Mouse (Mus musculus) neural tube, embryonic 10.5 days (tissue): ENCODE measurements around the gene Cep97.
"Not testable (repeated sequence)": the region's sequence is repeated elsewhere in the genome, so short reads cannot be mapped to it uniquely, and the experiment has no call there.

ENCODE experiments used
- DNase-seq: peaks from one replicate; pipeline ENCODE4 v3.0.0-alpha.2; 2017; ENCODE audit warnings: low spot score; ENCODE audit errors: extremely low spot score

The Cep97 gene

GRCm38 (mm10) chr16:55934453-55935037, at the start of gene Cep97:
Gene Cep97, minus strand, starts transcription at chr16:55934855.
- peak; percentile 89 for DNase-seq

DNA sequence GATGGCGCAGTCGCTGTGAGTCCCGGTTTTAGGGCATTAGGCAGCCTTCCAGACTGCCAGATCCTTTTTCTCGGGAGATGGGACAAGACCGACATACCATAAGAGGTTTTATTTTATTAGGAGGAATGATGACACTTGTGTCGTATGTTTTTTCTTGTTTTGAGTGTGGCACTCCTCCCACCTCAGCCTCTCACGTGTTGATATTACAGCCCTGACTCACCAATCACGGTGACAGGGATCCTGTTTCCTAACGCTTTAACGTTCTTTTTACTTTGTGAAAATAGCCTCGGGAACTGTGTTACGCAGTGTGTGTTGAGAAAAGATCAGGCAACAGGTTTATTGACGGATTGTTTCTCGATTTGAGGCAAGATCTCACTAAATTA, 40.2 kb upstream of the Cep97 start:
- no peak for DNase-seq

DNA sequence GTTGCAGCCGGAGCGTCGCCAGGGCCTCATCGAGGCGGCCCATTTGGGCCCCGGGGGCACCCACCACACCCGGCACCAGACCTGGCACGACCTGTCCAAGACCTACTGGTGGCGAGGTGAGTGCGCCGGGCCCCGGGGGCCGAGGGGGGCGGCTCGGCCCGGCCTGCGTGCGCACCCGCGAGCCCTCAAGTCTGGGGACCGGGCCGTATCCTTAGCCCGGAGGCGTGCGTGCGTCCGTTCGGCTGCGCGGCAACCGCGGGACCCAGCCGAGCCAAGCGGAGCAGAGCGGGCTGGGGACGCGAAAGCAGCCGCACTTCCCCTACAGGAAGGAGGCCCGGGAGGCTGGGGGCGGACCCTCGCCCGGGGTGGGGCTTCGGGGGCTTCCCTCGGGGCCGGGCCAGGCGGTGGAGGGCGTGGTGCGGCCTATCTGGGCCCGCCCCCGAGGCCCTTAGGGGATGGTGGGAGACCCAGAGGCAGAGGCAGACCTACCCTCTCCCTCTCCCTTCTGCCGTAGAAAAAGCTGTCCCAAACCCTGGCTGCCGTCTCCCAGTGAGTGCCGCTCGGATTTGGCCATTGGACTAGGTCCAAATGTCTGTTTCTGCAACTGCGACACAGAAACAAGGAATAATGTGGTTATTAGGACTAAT, 39.7 kb upstream of the Cep97 start:
- peak; percentile 87 for DNase-seq

DNA sequence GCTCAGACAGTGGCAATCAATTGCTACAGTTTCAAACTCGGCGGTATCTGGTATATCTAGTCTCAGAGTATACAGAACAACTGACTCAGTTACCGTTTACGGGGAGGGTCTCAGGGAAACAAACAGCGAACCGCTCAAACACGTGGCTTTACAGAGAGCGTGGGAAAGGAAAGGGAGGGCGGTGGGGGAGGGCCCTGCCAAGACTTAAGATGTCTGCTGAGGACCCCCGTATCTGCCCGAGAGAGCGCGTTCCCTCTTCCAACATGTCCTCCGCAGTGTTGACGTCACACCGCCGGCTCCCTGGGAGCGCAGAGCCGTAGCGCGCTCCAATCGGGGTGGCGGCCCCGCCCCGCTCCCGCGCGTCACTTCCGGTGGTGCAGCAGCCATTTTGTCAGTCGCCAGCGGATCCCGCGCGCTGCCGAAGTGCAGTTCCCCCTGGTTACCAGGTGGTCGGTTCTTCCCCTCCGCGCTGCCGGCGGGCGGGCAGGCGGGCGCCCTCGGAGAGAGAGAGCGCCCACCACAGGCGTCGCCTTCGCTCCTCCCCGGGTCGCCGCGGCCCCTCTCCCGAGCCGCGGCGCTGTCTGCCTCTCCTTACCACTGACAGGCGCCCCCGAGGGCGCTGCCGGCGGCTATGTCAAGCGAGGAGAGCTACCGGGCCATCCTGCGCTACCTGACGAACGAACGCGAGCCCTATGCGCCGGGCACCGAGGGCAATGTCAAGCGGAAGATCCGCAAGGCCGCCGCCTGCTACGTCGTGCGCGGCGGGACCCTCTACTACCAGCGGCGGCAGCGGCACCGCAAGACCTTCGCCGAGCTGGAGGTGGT, 39.0 kb upstream of the Cep97 start, which contains the start of gene Zbtb11:
TSS of gene Zbtb11 (plus strand) at position 453 of the 825 bp plus-strand sequence.
- DNase-seq, result peak; percentile 99

GRCm38 (mm10) chr16:55972626-55973201, 38.1 kb upstream of the Cep97 start:
- DNase-seq, result no peak

DNA sequence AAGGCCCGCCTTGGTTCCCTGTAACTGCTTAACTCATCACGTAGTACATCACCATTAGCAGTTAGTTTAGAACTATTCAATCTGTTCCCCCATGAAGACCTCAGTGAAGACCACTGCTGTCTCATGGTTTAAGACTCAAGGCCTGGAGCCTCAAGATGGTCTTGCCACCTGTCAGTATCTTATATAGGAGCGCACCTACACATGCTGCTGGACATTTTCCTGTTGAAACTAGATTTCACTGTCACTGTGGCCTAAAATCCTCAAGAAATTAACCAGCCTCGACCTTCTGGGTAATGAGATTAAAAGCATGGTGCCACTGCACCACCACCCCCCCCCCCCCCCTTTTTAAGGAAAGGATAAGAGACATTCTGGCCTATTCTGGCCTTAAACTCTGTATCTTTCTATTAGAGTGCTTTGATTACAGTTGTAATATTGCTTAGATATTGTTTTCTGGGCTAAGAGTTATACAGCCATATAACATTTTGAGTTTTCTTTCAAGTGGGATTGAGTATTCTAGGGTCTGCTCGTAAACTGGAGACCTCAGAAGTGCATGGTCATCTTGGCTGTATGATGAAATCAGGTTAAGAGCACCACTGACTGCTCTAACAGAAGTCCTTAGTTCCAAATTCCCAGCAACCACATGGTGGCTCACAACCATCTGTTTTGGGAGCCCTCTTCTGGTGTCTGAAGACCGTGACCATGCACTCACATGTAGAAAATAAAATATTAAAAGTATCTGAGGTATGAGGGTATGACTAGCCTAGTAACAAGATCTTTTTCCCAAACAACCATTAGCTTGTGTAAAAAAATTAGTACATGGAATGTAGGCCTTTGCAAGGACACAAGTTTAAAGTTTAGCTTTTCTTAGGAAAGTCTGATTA, 37.3 kb upstream of the Cep97 start:
- DNase-seq, result no peak

GRCm38 (mm10) chr16:55970416-55970815, 35.8 kb upstream of the Cep97 start:
- no peak for DNase-seq

DNA sequence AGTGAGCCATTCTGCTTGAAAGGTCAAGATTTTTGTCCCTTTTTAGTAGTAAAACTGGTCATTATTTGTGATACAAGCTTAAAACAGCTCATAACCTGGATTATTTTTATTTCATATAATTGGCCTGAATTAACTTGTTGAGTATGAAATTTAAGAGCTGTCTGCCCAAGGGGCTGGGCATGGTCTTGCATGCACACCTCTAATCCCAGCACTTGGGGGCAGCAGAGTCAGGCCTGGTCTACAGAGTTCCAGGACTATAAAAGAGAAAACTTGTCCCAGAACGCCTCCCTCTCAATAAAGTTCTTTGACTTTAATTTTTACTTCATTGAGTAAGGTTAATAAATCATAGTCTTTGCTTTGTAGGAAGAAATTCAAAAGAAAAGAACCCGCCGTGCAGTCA, 34.5 kb upstream of the Cep97 start:
- DNase-seq, result no peak

DNA sequence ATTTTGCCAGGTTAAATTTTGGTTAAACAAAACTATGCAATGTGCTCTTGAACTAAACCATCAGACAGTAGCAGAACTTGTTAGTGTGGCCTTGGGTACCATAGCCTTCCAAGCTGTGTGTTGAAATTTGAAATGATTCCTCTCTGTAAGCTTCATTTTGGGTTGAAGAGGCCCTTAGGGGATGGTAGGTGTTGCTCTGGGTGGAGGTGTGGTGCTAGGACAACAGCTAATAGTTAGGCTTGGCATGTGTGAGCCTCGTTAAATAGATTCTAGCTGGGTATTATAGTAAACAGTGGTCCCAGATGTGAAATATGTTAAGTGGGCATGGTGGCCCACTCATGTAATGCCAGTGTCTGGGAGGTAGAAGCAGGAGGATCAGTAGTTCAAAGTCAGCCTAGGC, 32.6 kb upstream of the Cep97 start:
- no peak for DNase-seq

DNA sequence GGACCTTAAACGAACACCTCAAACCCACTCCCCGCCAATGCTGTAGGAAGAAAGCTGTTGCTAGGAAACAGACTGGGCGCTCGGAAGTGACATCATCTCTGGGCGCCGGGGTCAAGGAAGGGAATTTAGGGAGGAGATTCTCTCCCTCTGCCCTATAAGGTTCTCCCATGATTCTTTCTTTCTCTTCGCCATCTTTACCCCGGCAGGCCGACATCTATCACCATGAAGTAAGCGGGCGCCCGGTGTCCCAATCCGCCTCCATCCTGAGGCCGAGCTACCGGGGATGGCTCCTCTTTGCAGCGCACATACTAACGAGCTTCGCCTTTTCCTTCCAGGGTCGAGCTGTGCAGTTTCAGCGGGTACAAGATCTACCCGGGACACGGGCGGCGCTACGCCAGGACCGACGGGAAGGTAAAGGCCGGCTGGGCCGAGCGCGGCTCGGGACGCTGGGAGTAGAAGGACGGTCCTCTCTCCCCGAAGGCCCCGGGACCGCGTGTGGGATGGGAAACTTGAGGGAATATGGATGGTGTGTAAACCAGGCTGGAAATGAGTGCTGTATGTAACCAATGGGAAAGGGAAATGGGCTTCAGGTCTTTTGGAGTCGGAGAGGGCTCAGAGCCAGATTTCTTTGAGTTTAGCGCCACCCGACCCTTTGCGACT, 31.7 kb upstream of the Cep97 start, which contains the start of gene Rpl24:
TSS of gene Rpl24 (plus strand) at position 64 of the 660 bp plus-strand sequence.
- peak; percentile 96 for DNase-seq

DNA sequence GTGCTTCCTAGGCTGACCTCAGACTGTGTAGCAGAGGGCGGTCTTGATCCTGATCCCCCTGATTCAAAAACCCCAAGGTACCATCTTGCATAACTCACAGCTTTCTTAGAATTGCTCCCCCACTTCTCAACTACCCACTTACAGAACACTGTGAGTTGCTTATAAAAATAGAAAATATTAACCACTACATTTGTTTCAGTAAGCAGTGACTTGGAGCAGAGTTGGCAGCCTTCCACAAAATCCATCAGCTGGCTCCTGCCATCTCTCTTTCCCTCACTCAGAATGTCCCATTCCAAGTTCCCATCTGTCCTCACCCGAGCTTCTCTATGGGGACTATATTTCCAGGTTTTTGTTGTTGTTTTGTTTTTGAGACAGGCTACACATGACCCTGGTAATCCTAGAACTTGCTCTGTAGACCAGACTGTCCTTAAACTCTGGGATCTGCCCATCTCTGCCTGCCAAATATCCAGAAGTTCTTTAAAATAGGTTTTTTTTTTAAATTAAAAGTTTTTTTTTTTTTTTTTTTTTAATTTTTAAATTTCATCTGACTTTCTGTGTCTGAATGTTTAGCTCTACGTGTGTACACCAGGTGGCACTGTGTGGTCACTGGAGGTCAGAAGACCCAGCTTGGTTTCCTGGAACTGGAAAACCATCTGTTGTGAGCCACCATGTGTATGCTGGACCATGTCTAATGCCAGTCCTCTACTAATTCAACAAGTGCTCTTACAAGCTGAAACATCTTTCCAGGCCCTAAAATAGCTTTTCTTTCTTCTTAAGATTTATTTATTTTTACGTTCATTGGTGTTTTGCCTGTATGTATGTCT, 29.7 kb upstream of the Cep97 start:
- DNase-seq, result no peak

GRCm38 (mm10) chr16:55963068-55963467, 28.4 kb upstream of the Cep97 start:
- DNase-seq, result not testable (repeated sequence)

GRCm38 (mm10) chr16:55954196-55954595, 19.5 kb upstream of the Cep97 start:
- not testable (repeated sequence) for DNase-seq

GRCm38 (mm10) chr16:55952771-55953170, 18.1 kb upstream of the Cep97 start:
- no peak for DNase-seq

DNA sequence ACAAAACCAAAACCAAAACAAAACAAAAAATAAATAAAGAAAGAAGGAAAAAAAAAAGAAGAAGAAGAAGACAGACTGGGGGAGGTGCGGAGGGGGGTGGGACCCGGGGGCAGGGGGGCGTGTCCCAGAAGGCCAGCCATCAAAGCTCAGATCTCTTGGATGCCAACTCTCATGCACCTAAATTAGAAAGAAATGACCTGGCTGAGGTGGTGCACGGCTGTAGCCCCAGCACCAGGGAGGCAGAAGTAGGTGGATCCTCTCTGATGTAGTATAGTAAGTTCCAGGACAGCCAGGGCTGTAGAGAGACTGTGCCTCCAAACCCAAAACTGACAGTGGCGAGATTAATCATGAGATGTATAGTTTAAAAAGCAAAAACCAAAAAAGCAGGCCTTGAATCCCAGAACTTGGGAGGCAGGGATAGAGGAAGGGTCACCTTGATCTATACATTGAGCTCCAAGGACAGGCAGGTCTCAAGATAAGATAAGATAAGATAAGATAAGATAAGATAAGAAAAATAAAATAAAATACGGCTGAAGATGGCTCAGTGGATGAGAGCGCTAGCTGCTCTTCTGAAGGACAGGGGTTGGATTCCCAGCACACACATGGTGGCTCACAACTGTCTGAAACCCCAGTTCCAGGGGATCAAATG, 17.1 kb upstream of the Cep97 start:
- DNase-seq, result no peak

- DNase-seq, result peak; percentile 73
Measured at GRCm38 (mm10) chr16:55950946-55951678, 16.5 kb upstream of the Cep97 start.

GRCm38 (mm10) chr16:55950462-55950861, 15.8 kb upstream of the Cep97 start:
- no peak for DNase-seq

DNA sequence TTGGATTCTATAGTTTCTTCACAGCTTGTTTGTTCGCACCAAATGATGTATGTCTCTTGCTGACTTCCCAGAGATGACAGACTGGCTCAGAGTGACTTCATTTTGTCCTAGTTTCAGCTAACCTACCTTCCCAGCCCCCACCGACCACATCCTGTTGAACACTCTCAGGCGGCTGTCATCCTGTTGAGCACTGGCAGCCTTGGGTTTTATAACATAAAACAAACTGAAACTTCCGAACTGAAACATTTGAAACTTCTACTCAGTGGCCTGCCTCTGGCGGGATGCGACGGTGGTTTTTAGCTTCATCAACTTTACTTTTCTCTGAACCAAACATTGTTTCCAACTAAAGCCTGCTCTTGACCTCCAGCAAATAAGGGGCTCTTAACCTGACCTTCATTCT, 14.3 kb upstream of the Cep97 start:
- no peak for DNase-seq
